Mouse (Mus musculus) testis, adult 2 months (tissue): Measurements from ENCODE around the gene Mettl21e. TPM values are rescaled to one million over a fixed set of nuclear protein-coding genes. Genes with fewer than 3 reads are reported as not detected.

Experiments used
- H3K27ac ChIP-seq: fragments of 200-500 bp; 2 replicates; pipeline ENCODE4 v1.5.1; 2012; ENCODE audit warnings: low read depth, low read length; ENCODE audit not compliant: control insufficient read depth, insufficient read depth
- H3K27me3 ChIP-seq: fragments of 200-500 bp; 2 replicates; pipeline ENCODE4 v1.6.1; 2012; ENCODE audit warnings: mild to moderate bottlenecking, low read length, moderate library complexity; ENCODE audit not compliant: control insufficient read depth, insufficient read depth
- H3K36me3 ChIP-seq: fragments of 200-500 bp; 2 replicates; pipeline ENCODE4 v1.6.1; 2012; ENCODE audit warnings: mild to moderate bottlenecking, low read length; ENCODE audit not compliant: control insufficient read depth, insufficient read depth
- H3K4me1 ChIP-seq: fragments of 200-500 bp; 2 replicates; pipeline ENCODE4 v1.6.1; 2012; ENCODE audit warnings: low read length; ENCODE audit not compliant: control insufficient read depth, insufficient read depth
- H3K4me3 ChIP-seq: fragments of 200-500 bp; 2 replicates; pipeline ENCODE4 v1.5.1; 2012; ENCODE audit warnings: low read depth, mild to moderate bottlenecking, low read length, moderate library complexity, mixed read lengths; ENCODE audit not compliant: control insufficient read depth
- CTCF ChIP-seq: fragments of 200-500 bp; IDR thresholded peaks from 2 replicates; pipeline ENCODE4 v1.5.1; 2012; ENCODE audit warnings: low read depth, mild to moderate bottlenecking, inconsistent platforms, low read length, moderate library complexity; ENCODE audit not compliant: control insufficient read depth, insufficient read depth, insufficient replicate concordance
- POLR2A ChIP-seq: fragments of 200-500 bp; IDR thresholded peaks from 2 replicates; pipeline ENCODE4 v1.6.1; 2012; ENCODE audit warnings: low read depth, mild to moderate bottlenecking, inconsistent platforms, low read length, moderate library complexity; ENCODE audit not compliant: control insufficient read depth
- polyA plus RNA-seq: library from polyadenylated mRNA; depleted of rRNA; stranded (reverse); fragments of >200 nt; gene quantifications from 2 replicates; pipeline ENCODE4 v1.2.3, GENCODE M21; 2012

The Mettl21e gene
- polyA plus RNA-seq, 1 experiment: not detected

- peaks cover 2% of the 10 kb centered on the region for H3K4me1 ChIP-seq
- TF ChIP-seq POLR2A (no peak), CTCF (no peak)
- no peak overlapping the region for H3K4me3 ChIP-seq
- H3K27ac ChIP-seq: no peak overlapping the region
- H3K27me3 ChIP-seq: no peaks in the 10 kb centered on the region
- H3K36me3 ChIP-seq: no peaks in the 10 kb centered on the region
These were observed 2.2 kb downstream of the Mettl21e start for GRCm38 (mm10) chr1:44216352-44217116.

GRCm38 (mm10) chr1:44214443-44214842 is 4.3 kb downstream of the Mettl21e start:
- TF ChIP-seq POLR2A: no peak
- TF ChIP-seq CTCF: no peak
- Histone ChIP-seq H3K4me3 (no peak overlapping the region), H3K36me3 (no peaks in the 10 kb centered on the region)

GRCm38 (mm10) chr1:44202876-44203275 is 15.9 kb downstream of the Mettl21e start:
- peaks cover 5% of the 10 kb centered on the region for H3K4me1 ChIP-seq
- H3K27me3 ChIP-seq: no peaks in the 10 kb centered on the region
- no peaks in the 10 kb centered on the region for H3K36me3 ChIP-seq
- no peak for TF ChIP-seq CTCF
- TF ChIP-seq POLR2A: no peak
- no peak overlapping the region for H3K27ac ChIP-seq
- H3K4me3 ChIP-seq: no peak overlapping the region

More at GRCm38 (mm10) chr1:44214443-44214842, 4.3 kb downstream of the Mettl21e start:
- Histone ChIP-seq H3K4me1 (peaks cover 2% of the 10 kb centered on the region), H3K27ac (no peak overlapping the region), H3K27me3 (no peaks in the 10 kb centered on the region)

DNA sequence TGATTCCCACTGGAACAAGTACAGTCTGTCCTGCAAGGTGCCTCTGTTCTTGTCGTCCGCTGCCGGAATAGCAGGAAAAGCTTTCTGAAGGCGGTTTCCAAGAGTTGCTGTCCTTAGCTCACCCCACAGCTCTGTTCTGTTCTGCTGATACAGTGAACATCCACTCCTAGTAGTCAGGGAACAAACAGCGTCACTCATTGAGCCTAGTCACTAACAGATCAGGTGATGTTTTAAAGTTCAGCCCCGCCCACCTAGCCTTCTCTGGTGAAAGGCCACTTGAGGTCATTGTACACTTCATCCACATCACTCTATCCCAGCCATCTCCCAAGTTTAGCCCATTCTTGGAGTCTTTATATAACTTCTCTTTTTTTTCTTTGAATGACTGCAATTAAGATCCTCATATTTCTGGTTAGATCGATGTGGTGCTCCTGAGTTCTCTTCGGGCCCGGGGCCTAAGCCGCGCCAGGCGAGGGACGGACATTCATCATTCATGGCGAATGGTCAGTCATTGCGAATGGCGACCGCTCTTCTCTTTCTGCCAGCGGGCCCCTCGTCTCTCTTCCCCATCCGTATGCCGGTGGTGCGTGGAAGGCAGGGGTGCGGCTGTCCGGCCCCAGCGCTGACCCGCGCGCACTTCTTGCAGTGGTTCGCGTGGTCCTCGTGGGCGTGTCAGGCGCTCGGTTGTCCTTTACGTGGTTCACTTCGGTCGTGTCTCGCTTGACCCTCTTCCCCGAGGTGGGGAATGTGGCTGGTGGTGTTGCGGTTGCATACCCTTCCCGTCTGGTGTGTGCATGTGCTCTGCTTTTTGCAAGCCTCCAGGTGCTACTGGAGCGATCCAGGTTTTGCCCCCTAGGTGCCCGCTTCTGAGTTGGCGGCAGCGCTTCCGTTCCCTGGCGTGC is 20.2 kb downstream of the Mettl21e start:
- Histone ChIP-seq H3K27me3 (no peaks in the 10 kb centered on the region), H3K36me3 (no peaks in the 10 kb centered on the region), H3K27ac (no peak overlapping the region), H3K4me1 (peaks cover 5% of the 10 kb centered on the region), H3K4me3 (peak overlapping the region; percentile 81)
- TF ChIP-seq CTCF (no peak), POLR2A (no peak)

DNA sequence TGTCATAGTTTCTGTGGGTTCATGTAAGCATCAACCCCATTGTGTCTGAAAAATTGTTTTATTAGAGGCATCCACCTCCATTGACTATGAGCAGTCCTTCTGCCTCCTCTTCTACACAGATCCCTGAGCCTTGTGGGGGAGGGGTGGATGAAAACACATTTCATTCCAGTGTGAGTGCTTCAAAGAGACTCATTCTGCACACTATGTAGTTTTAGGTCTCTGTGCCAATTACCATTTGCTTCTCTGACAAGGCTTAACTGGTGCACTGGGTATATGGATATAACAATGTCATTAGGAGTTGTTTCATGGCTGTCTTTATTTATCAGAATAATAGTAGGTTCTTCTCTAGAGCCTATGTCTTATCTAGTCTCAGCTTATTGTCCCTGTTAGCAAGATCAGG is 32.4 kb downstream of the Mettl21e start:
- no peaks in the 10 kb centered on the region for H3K36me3 ChIP-seq
- no peak overlapping the region for H3K4me3 ChIP-seq
- H3K27ac ChIP-seq: no peak overlapping the region
- H3K27me3 ChIP-seq: no peaks in the 10 kb centered on the region
- no peaks in the 10 kb centered on the region for H3K4me1 ChIP-seq
- TF ChIP-seq POLR2A (no peak), CTCF (no peak)

DNA sequence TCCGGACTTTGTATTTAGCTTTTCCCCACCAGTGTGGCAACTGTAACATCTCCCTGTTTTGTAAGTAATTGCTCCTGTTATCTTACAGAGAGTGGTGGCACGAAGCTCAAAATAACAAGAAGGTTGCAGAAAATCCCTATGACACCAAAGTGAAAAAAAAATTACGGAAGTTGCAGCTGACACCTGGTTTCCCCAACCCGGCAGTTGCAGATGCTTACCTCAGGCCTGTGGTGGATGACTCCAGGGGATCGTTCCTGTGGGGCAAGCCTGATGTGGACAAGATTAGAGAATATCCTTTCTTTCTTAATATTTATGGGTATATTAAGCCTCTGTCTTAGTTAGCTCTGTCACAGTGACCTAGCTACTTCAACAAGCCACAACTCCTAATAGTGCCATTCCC is 40.7 kb downstream of the Mettl21e start:
- no peak for TF ChIP-seq POLR2A
- TF ChIP-seq CTCF: no peak
- Histone ChIP-seq H3K4me1 (no peaks in the 10 kb centered on the region), H3K27me3 (no peaks in the 10 kb centered on the region), H3K4me3 (no peak overlapping the region), H3K27ac (no peak overlapping the region), H3K36me3 (no peaks in the 10 kb centered on the region)

- Histone ChIP-seq H3K4me3 (peak overlapping the region; percentile 60), H3K27ac (no peak overlapping the region), H3K27me3 (no peaks in the 10 kb centered on the region), H3K36me3 (no peaks in the 10 kb centered on the region), H3K4me1 (no peaks in the 10 kb centered on the region)
- TF ChIP-seq CTCF (0 out of 2 replicates have a peak, but pooled peaks have one; percentile 1), POLR2A (no peak)
These were observed 44.9 kb downstream of the Mettl21e start for GRCm38 (mm10) chr1:44173903-44174302.
